Mouse (Mus musculus) CH12F3 (cell line): ENCODE data around the gene Sirpa.

Experiments used
- in situ Hi-C: fragments of 300-500 bp; cut with MboI; formaldehyde crosslinking; loops from 2 replicates; pipeline ENCODE4 v1.14.3; 2020; ENCODE audit warnings: low sequenced_read_pairs

Sirpa gene

DNA sequence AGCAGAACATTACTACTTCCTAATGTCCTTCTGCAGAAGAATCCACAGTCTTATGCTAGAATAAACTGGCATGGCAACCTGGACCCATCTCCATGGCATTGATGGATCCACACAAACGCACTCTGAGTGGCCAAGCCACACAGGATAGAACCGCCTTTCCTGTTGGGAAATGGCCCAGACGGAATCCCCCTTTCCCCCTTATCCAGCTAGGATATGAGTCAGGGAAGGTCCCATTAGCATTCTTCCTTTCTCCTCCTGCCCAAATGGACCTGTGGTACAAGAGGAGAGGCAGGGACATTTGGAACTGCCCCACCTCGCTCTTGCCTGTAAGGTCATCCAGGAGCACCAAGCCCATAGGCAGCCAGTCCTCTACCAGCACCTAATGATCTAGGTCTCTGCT lies 10.4 kb upstream of the Sirpa start:
- in situ Hi-C loops = no loop called here

GRCm38 (mm10) chr2:129584905-129585304 lies 7.7 kb upstream of the Sirpa start:
- in situ Hi-C loops = no loop called here

DNA sequence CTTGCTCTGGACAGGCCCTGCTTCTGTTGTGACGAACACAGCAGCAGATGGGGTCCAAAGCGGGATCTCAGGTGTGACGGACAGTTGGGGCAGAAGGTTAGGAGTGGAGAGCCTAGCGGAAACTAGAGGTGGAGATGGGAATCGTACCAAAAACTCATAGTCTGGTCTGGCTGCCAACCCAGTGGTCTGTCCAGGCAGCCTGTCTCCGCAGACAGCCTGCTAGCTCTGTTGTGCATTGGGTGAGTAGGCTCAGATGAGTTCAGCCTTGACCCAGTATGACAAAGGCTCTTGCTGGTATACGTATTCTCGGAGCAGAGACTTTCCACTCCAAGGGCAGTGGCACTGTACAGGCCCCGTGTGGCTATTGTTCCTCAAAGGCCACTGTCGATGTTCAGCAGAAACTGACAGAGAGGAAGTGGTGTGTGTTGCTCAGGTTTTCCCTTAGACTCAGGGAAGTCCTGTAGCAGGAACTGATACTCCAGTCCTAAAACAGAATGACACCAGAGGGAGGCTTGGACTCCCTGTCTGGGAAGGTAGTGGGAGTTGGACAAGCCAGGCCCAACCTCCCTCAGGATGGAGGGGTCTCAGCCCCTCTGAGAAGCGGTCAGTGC lies 6.6 kb upstream of the Sirpa start:
- in situ Hi-C loops = no loop called here

- in situ Hi-C loops = no loop called here
Observed at GRCm38 (mm10) chr2:129587241-129587640, 5.4 kb upstream of the Sirpa start.

DNA sequence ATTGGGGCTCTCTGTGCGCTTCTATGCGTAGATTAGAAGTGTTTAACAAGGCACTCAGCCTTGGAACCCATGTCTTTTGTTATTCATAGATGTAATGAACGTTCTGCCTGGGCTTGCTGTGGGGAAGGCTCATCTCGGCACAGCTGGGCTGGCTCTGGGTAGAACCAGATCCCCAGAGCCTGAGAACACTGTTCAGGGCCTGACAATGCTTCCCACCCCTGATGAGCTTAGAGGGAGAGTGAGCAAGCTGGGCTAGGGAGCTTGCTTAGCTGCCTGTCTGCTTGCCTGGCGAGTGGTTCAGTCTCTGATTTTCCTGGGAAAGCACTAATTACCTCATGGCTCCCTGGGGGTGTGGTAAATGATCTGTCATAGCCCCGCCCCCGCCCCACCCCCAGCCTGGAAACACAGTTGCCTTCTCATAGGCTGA lies 4.8 kb upstream of the Sirpa start:
- in situ Hi-C loops = no loop called here

GRCm38 (mm10) chr2:129591897-129592296 lies 738 bp upstream of the Sirpa start:
- in situ Hi-C loops = no loop called here

GRCm38 (mm10) chr2:129593141-129593875 lies 673 bp downstream of the Sirpa start:
- in situ Hi-C loops = no loop called here

DNA sequence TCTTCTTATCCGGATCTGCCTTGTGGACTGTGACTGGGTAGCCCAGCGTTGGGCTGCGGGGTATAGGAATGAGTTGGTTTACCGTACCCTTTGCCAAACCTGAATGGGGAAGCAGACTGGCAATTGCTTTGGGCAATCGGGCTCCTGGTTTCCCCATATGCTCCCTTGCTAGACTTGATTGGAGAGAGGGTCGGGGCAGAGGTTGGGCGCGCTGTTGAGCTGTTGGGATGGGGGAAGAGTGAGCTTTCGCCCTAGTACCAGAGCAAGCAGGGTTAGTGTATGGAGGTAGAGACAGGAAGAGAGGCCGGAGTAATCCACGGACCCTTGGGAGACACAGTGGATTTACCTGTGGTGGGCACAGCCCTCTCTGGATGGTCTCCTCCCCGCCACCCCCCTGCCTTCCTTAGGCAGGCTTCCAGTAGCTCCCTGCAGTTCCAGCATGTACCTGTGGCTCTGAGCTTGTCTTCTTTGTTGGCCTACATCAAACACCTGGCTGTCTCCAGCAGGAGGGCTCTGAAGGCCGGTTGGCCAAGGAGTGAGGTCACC lies 1.3 kb downstream of the Sirpa start:
- in situ Hi-C loops = no loop called here

DNA sequence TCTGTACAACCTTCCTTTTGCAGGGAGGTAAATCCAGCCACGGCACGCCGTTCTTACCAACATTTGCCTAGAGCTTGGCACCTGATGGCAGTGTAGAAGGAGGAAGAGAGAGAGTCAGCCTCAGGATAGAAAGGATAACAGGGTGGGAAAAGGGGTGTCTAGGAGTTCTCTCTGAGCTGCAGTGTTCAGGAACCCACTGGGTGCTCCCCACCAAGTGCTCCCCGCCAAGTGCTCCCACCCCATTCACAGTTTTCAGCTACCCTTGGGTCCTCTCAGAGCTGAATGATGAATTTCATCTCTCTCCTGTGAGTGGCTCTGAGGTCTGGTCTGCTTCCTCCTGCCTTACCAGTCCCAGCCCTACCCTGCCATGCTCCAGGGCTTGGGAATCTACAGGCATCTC lies 1.9 kb downstream of the Sirpa start:
- in situ Hi-C loops = no loop called here

DNA sequence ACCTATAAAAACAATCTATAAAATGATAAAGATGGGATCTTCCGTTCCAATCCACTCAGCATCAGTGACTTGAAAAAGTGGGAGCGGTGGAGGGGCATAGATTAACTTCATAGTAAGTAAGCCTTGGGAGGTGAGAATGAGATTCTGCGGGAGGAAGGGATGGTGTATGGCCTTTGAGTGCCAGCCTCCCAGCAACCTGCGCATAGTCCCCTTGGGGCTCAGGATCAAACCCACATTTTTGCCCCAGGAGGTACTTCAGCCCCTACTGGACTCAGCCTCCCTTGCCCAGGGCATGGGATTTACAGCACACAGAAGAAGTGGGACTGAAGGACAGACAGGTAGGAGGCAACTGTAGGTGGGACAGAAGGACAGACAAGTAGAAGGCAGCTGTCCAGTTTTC lies 2.6 kb downstream of the Sirpa start:
- in situ Hi-C loops = no loop called here

DNA sequence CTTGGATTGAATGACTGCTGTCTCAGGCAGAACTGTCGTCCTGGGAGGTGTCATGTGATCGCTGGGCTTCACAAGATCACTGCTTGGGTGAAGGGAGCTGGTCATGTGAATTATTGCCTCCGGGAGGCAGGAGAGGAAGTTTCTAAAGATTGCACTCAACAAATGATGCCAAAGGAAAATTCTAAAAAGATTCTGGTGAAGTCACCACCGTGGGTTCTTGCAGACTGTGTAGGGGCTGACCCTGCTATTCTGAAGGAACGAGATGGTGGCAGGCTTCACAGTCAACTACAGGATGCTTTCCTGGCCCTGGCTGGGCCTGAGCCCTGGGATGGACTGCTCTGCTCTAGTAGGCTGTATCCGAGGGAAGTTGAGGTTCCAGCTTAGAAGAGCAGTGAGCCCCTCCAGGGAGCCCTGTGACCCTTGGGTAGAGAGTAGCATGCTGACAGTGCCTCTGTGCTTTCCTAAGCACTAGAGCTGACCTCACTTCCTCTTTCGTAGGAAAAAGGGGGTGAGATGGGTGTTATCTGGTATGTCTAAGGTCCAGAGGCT lies 3.1 kb downstream of the Sirpa start:
- in situ Hi-C loops = no loop called here

DNA sequence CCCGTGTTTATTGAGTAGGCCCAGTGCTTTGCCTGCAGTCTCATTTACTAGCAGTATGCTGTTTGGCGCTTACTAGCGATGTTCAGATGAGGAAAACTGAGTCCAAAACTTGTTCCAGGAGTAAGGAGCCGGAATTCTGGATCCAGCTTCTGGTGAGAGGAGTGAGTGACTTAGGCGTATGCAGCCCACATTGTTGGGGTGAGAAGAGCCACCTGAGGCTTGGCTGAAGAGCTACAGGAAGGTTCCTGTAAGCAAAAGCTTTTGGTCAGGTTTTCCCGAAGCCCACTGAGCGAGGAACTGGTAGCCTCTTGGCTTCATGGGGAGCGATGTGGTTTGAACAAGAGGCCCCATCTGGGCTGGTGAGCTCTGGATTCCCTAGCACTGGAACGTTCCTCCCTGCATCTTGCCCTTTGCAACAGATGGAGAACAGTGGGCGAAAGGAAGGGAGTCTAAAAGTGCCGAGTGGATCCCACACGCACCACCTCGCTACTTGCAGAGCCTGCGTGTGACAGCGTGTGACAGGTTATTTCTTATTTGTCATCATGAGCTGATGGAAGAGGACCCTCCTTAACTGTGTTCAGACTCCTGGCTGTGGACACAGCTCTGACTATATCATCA lies 4.0 kb downstream of the Sirpa start:
- in situ Hi-C loops = no loop called here

DNA sequence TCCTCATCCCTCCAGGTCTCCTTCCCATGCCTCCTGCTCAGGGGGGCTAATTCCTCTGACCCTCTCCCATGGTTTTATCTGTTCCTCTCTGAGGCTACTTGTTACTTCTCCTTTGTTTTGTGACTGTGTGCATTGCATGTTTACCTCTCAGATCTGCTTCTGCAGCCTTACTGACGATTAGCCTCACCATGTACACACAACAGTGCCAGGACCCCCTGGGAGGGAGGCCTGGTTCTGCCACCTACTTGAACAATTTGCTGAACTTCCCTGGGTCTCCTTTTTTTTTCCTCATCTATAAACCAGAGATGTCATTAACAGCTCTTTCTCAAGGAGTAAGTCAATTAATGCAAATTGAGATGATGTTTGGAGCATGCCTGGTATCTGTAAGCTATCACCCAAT lies 4.9 kb downstream of the Sirpa start:
- in situ Hi-C loops = no loop called here

GRCm38 (mm10) chr2:129598094-129598493 lies 5.5 kb downstream of the Sirpa start:
- in situ Hi-C loops = no loop called here

DNA sequence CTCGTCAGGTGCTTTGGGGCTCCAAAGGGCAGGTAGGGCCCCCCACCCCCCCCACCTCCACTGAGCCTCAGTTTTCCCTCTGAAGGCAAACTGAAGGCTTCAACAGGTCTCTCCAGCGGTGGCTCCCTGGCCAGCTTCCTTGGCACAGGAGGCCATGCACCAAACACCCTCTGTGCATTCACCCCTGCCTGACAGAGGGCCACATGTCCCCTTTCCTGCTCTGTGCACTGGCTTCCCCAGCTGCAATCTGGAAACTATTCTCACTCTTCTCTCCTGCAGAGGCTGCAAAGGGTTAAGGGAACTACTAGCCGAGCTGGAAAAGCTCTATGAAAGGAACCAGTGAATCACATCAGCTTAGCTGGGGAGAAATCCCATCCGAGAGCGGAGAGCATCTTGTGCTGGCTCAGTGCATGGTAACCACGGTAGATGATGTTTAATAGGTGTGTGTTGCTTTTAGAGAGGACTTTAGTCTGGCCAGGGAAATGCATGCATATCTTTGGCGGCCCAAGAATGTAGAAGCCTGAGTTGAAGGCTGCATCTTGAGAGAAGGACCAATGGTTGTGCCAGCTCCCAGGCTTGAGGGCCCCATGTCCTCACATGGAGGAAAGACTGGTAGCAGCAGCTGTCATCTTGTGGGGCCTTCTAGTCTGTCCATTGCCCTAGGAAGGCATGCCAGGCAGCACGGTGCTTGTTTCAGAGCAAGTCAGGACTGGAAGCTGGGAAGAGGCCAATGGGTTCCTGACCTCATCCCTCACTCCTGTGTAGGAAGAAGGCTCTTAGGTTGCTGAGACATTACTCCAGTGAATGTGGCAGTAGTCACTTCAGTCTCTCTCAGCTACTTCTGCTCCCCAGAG lies 6.8 kb downstream of the Sirpa start:
- in situ Hi-C loops = no loop called here

DNA sequence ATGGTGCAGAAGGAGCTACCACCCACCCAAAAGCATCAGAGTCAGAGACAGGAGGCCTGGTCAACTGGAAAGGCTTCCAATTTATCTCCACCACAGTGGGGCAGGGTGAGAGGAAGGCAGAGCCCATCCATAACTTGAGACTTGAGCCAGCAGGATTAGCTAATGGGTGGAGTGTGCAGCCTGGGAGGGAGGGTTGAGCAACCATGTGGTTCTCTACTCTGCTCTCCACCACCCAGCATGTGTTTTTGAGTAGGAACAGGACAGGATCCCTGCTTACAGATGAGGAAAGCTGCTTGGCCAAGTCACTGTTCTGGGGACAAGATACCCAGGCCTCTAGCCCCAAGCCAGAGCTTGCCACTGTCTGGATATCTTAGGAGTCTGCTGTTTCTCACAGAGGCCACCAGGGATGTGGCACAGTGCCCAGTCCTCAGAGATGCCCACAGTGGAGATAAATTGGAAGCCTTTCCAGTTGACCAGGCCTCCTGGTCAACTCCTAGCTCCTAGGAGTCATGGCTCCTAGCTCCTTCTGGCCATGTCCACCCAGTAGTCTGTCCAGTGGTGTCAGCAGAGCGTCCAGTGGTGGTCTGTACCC lies 8.5 kb downstream of the Sirpa start:
- in situ Hi-C loops = no loop called here

- in situ Hi-C loops = no loop called here
Observed at GRCm38 (mm10) chr2:129601894-129602663, 9.4 kb downstream of the Sirpa start.

DNA sequence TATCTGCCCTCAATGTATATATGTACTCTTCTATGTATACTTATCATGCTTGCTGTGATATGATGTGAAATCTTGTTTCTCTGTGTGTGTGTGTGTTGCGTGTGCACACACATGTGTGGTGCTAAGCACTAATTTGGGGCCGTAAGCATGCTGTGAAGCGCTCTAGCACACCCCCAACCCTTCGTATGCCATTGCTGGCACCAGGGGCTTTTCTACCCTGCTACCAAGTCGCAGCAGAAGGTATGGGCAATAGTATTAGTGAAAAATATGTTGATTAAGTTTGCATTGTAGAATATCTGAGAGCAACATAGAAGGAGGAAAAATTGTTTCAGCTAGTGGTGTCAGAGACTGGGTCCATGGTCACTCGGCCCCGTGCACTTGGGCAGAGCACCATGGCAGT lies 10.2 kb downstream of the Sirpa start:
- in situ Hi-C loops = no loop called here

- in situ Hi-C loops = no loop called here
Observed at GRCm38 (mm10) chr2:129603536-129603935, 10.9 kb downstream of the Sirpa start.

GRCm38 (mm10) chr2:129604032-129604431 lies 11.4 kb downstream of the Sirpa start:
- in situ Hi-C loops = no loop called here
